Mouse (Mus musculus): ENCODE data around the gene Cherp.

Cherp gene

DNA sequence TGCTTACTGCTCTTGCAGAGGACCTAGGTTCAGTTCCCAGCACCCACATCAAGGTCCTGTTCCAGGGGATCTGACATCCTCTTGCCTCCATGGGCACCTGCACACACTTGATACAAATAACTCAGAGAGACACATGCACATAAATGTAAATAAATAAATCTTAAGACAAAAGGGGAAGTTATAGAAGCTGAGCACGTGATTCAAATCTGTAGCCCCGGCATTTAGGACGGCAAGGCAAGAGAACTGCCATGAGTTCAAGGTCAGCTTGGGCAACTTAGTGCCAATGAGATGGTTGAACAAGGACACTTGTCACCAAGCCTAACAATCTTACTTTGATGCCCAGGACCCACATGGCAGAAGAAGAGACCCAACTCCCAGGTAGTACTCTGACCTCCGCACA lies 57.0 kb downstream of the Cherp start:
- in situ Hi-C loops (cut with MboI, MseI): no loop called here

DNA sequence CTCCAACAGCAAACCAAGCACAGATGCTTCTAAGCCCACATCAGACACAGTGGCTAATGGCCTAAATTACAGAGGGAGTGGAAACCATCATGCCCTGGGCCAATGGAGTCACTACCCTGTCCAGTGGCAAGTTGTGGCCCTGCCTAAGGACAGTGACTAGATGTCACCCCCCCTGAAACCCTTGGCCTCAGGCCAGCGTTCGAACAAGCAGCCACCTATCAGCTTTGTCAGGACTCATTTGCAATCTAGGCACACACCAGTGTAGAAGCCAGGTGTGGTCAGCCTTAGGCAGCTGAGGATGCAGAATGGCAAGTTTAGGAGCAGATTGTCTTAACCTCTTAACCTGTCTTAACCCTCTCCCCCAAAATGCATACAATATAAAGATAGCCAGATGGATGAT lies 59.8 kb downstream of the Cherp start:
- in situ Hi-C loops (cut with MboI, MseI): no loop called here

DNA sequence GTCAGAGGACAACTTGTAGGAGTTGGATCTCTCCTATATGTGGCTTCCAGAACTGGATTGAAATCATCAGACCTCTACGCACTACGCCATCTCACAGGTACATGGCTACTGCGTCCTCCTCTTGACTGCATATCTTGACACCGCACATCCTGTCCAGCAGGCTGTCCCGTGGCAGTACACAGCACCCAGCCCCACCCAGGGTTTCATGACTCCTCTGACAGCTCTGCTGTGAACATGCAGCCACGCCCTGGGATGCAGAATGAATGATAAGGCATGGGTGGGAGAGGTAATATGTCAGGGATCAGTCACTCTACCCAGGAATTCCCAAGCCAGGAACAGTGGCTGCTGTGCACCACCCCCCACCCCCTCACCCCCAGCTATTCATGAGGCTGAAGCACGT lies 61.2 kb downstream of the Cherp start:
- in situ Hi-C loops (cut with MboI, MseI): no loop called here

All from T-helper 1 cell (primary cell).